In the genomic region with DNA sequence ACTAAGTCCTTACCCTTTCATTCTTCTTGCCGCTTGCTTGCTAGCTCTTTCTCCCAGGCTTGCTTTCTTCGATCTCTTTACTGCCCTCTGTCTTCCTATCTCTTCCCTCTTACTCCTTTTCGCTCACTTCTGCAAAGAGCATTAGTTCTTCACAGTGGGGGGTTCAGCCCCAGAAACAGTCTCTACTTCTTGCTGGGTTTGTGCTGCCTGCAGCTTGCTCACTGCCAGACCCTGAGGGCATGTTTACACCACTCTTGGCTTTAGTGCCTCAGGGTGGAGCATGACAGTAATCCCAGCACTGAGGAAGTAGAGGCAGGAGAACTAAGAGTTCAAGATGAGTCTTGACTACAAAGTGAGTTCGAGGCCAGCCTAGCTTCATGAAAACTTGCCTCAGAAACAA, we compare ENCODE assay signal across 27 mouse cellular contexts.
DNase-seq lines count a peak whose midpoint lies in the region; ATAC-seq lines count a peak whose summit lies in the region.
"Had no signal": no experiment of that assay in that cellular context is flagged by ENCODE, and none has a peak within 500 bp of the region (broad histone marks: within the 10 kb centered on the region; RNA-seq: fewer than 3 reads in every experiment).

No protein-coding gene starts in this region.

- peak; percentile 78 for DNase-seq in midbrain, embryonic 11.5 days (ENCODE audit: low spot score, missing footprints)
- DNase-seq in midbrain, embryonic 10.5 days (ENCODE audit: low spot score), result no peak
- DNase-seq in ES-CJ7 (ENCODE audit: low read depth, low spot score) (peak; percentile 58), NIH3T3 (ENCODE audit: low read depth) (peak; percentile 61)
- no peak for DNase-seq in retina, embryonic 14.5 days (ENCODE audit: low spot score)
- no peak for DNase-seq in hindbrain, embryonic 10.5 days (ENCODE audit: low spot score)
- DNase-seq: adrenal gland, adult 2 months; adrenal gland, postnatal 14 days; cerebellum, adult 11 months; cerebellum, adult 2 months; cerebellum, adult 9-11 months; cerebellum, postnatal 25 days; forebrain, postnatal 0 days; gastrocnemius, postnatal 25 days; heart, adult 18-20 months; heart, postnatal 10 days; heart, postnatal 4 days had no signal

- H3K4me1 ChIP-seq in midbrain, embryonic 11.5 days (ENCODE audit: control insufficient read depth, insufficient read depth, low read length), result no peaks in the 10 kb centered on the region
- H3K4me1 ChIP-seq in midbrain, embryonic 10.5 days, result no peaks in the 10 kb centered on the region
- no peaks in the 10 kb centered on the region for H3K4me1 ChIP-seq in hindbrain, embryonic 10.5 days (replicated peaks)
- H3K4me1 ChIP-seq: heart, embryonic 12.5 days; heart, embryonic 15.5 days; hindbrain, embryonic 12.5 days; hindbrain, embryonic 15.5 days; intestine, embryonic 15.5 days had no signal

- no peak overlapping the region for H3K4me3 ChIP-seq in midbrain, embryonic 11.5 days (ENCODE audit: low read depth, low read length)
- H3K4me3 ChIP-seq in midbrain, embryonic 10.5 days, result no peak overlapping the region
- H3K4me3 ChIP-seq in hindbrain, embryonic 10.5 days, result no peak overlapping the region
- H3K4me3 ChIP-seq: heart, embryonic 12.5 days; heart, embryonic 15.5 days; hindbrain, embryonic 12.5 days; hindbrain, embryonic 15.5 days; intestine, embryonic 15.5 days had no signal

- no peaks in the 10 kb centered on the region for H3K36me3 ChIP-seq in midbrain, embryonic 11.5 days (ENCODE audit: control insufficient read depth, insufficient read depth, low read length)
- H3K36me3 ChIP-seq in midbrain, embryonic 10.5 days, result no peaks in the 10 kb centered on the region
- no peaks in the 10 kb centered on the region for H3K36me3 ChIP-seq in hindbrain, embryonic 10.5 days
- H3K36me3 ChIP-seq: G1E; heart, embryonic 12.5 days; heart, embryonic 15.5 days; hindbrain, embryonic 12.5 days; hindbrain, embryonic 15.5 days; intestine, embryonic 15.5 days had no signal

- no peak overlapping the region for H3K9ac ChIP-seq in midbrain, embryonic 11.5 days (ENCODE audit: low read length)
- H3K9ac ChIP-seq: forebrain, postnatal 0 days; heart, embryonic 12.5 days; heart, embryonic 15.5 days; hindbrain, embryonic 12.5 days; hindbrain, embryonic 15.5 days; intestine, embryonic 15.5 days had no signal

- H3K27me3 ChIP-seq in midbrain, embryonic 11.5 days (ENCODE audit: control insufficient read depth, insufficient read depth, low read length), result no peaks in the 10 kb centered on the region
- 0 out of 2 replicates have a peak, but pooled peaks cover under 1% of the 10 kb centered on the region for H3K27me3 ChIP-seq in midbrain, embryonic 10.5 days (ENCODE audit: low read depth, poor library complexity, severe bottlenecking)
- no peaks in the 10 kb centered on the region for H3K27me3 ChIP-seq in hindbrain, embryonic 10.5 days (ENCODE audit: insufficient read depth, poor library complexity, severe bottlenecking)
- H3K27me3 ChIP-seq: heart, embryonic 12.5 days; heart, embryonic 15.5 days; hindbrain, embryonic 12.5 days; hindbrain, embryonic 15.5 days; intestine, embryonic 15.5 days had no signal

- H3K4me2 ChIP-seq in midbrain, embryonic 11.5 days, result no peak overlapping the region
- H3K4me2 ChIP-seq: heart, embryonic 12.5 days; heart, embryonic 15.5 days; hindbrain, embryonic 12.5 days; hindbrain, embryonic 15.5 days; intestine, embryonic 15.5 days had no signal

- H3K9me3 ChIP-seq in midbrain, embryonic 11.5 days (ENCODE audit: control insufficient read depth, low read length), result no peaks in the 10 kb centered on the region
- H3K9me3 ChIP-seq in midbrain, embryonic 10.5 days (replicated peaks), result no peaks in the 10 kb centered on the region; the same call in 1 of the 2 replicates
- H3K9me3 ChIP-seq in hindbrain, embryonic 10.5 days, result 0 out of 2 replicates have a peak, but pooled peaks cover 3% of the 10 kb centered on the region
- H3K9me3 ChIP-seq: G1E; heart, embryonic 12.5 days; heart, embryonic 15.5 days; hindbrain, embryonic 12.5 days; hindbrain, embryonic 15.5 days; intestine, embryonic 15.5 days had no signal

- ATAC-seq in midbrain, embryonic 11.5 days (ENCODE audit: low FRiP score), result no peak
- 0 out of 2 replicates have a peak, but pooled peaks have one; percentile 12 for ATAC-seq in common myeloid progenitor, adult 5-6 weeks (replicated peaks; ENCODE audit: low read depth, poor library complexity, severe bottlenecking)
- ATAC-seq in erythroblast, adult 5-6 weeks (replicated peaks; ENCODE audit: low FRiP score, poor library complexity, severe bottlenecking), result no peak
- ATAC-seq: CD4-positive, CD25-positive, alpha-beta regulatory T cell, adult 4 months; forebrain, embryonic 14.5 days; intestine, embryonic 15.5 days had no signal

- WGBS in midbrain, embryonic 11.5 days, result 66% methylated on average over 4 of the region's 4 CpGs
- 60% methylated on average over 4 of the region's 4 CpGs for WGBS in midbrain, embryonic 10.5 days
- WGBS in hindbrain, embryonic 10.5 days, result 74% methylated on average over 4 of the region's 4 CpGs

- no peak overlapping the region for H3K27ac ChIP-seq in midbrain, embryonic 11.5 days (ENCODE audit: low read depth, low read length)
- no peak overlapping the region for H3K27ac ChIP-seq in midbrain, embryonic 10.5 days (replicated peaks)
- H3K27ac ChIP-seq in hindbrain, embryonic 10.5 days, result no peak overlapping the region
- H3K27ac ChIP-seq: heart, embryonic 15.5 days; hindbrain, embryonic 12.5 days; hindbrain, embryonic 15.5 days; intestine, embryonic 15.5 days had no signal

Comparison
In these comparisons a context has a peak if more than half of its experiments do, and no peak if none do; other contexts are left out.
1. DNase-seq: peak in midbrain, embryonic 11.5 days (single experiment), ES-CJ7 (single experiment) and NIH3T3 (single experiment); none in midbrain, embryonic 10.5 days (single experiment), retina, embryonic 14.5 days (single experiment) and hindbrain, embryonic 10.5 days (single experiment).